Mouse (Mus musculus) hindbrain, embryonic 15.5 days (tissue): Measurements from ENCODE around the gene Nalcn. TPM values are rescaled to one million over a fixed set of nuclear protein-coding genes. Genes with fewer than 3 reads are reported as not detected.
"Not testable (repeated sequence)": the region's sequence is repeated elsewhere in the genome, so short reads cannot be mapped to it uniquely, and the experiment has no call there.

ENCODE experiments used
- ATAC-seq: fragments of 200-750 bp; cut with Nextera tagmentation; 2 replicates; pipeline ENCODE4 v1.8.0; 2017; ENCODE audit warnings: low read depth, moderate number of reproducible peaks, moderate TSS enrichment; ENCODE audit not compliant: low FRiP score
- H3K27ac ChIP-seq: fragments of 300-500 bp; sonication (generic); replicated peaks from 2 replicates; pipeline ENCODE4 v1.5.1; 2015; ENCODE audit warnings: mild to moderate bottlenecking, inconsistent platforms
- H3K27me3 ChIP-seq: fragments of 300-500 bp; sonication (generic); 2 replicates; pipeline ENCODE4 v1.6.1; 2015; ENCODE audit warnings: control low read depth, inconsistent platforms
- H3K36me3 ChIP-seq: fragments of 300-500 bp; sonication (generic); 2 replicates; pipeline ENCODE4 v1.6.1; 2015; ENCODE audit warnings: control low read depth, inconsistent platforms
- H3K4me1 ChIP-seq: fragments of 300-500 bp; sonication (generic); replicated peaks from 2 replicates; pipeline ENCODE4 v1.6.1; 2015; ENCODE audit warnings: control low read depth, inconsistent platforms
- H3K4me2 ChIP-seq: fragments of 300-500 bp; sonication (generic); 2 replicates; pipeline ENCODE4 v1.6.1; 2015; ENCODE audit warnings: moderate library complexity, mild to moderate bottlenecking, inconsistent platforms
- H3K4me3 ChIP-seq: fragments of 300-500 bp; sonication (generic); 2 replicates; pipeline ENCODE4 v1.5.1; 2015; ENCODE audit warnings: mild to moderate bottlenecking, inconsistent platforms
- H3K9ac ChIP-seq: fragments of 300-500 bp; sonication (generic); 2 replicates; pipeline ENCODE4 v1.6.1; 2015; ENCODE audit warnings: inconsistent platforms
- H3K9me3 ChIP-seq: fragments of 300-500 bp; sonication (generic); 2 replicates; pipeline ENCODE4 v1.6.1; 2016; ENCODE audit warnings: control low read depth, inconsistent platforms
- WGBS: fragments of 180-500 bp; shearing (Covaris S2); methylation state at CpG from one replicate; pipeline ENCODE4 v1.1.7; 2015; 5-methylcytosine and 5-hydroxymethylcytosine counted together
- polyA plus RNA-seq: library from polyadenylated mRNA; unstranded; fragments of >200 nt; fragmentation: Nextera tagmentation; extraction: Ambion mirVana; gene quantifications from 2 replicates; pipeline ENCODE4 v1.2.1, GENCODE M21; 2015

The Nalcn gene
- 13.2 and 14.0 TPM in 2 replicates for polyA plus RNA-seq

DNA sequence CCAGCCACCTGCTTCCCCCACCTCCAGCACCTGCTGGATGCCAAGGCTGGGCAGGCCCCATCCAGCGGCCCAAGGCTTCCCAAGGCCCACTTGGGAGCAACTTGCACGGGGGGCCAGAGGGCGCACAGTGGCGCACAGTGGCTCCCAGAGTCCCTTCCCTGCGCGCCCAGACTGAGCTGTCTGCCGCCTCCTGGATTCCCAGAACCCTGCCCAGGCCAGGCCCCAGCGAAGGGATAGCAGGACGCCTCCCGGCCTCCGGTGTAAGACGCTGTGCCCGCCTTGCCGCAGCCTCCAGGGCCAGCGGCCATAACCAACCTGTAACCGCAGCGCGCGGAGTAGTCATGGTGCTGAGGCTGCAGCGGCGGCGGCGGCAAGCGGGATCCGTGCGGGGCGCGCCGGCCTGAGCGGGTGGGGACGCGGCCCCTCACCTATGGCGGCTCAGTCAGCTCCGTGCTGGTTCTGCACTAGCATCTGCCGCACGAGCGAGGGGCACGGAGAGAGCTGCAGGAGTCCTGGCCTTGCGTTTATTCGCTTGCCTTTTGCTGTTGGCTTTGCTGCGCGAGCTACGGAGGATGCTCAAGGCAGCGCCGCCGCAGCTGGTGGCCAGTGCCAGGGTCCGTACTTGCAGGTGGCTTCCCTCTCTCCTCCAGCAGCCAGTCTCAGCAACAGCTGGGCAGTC lies at the start of gene Nalcn:
TSS of gene Nalcn (minus strand) at position 644 of the 679 bp plus-strand sequence.
- 1% methylated on average over 38 of the region's 47 CpGs for WGBS
- ATAC-seq = peak; percentile 94
- Histone ChIP-seq H3K4me2 (peak within 1 kb of the TSS; percentile 65), H3K4me3 (peak within 1 kb of the TSS; percentile 60), H3K36me3 (no peaks in the 10 kb centered on the region), H3K27me3 (no peaks in the 10 kb centered on the region), H3K9ac (peak within 1 kb of the TSS; percentile 79), H3K27ac (peak within 1 kb of the TSS; percentile 83), H3K4me1 (peaks cover 21% of the 10 kb centered on the region), H3K9me3 (no peaks in the 10 kb centered on the region)

DNA sequence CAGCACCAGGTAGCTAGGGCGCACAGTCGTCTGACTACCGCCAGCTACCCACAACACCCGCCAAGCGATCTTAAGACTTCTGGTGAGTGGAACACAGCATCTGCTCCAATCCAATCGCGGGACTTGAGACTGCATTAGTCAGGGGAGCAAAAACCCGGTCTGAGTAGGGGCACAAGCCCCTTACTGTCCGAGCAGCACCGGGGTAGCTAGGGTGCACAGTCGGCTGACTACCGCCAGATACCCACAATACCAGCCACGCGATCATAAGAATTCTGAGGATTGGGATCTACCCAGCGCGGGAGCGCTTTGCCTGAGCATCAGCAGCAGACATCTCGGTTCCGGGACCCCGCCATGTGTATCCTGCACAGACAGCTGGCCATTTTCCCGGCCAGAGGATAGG lies 44.1 kb upstream of the Nalcn start:
- H3K4me1 ChIP-seq, H3K4me3 ChIP-seq, H3K4me2 ChIP-seq, ATAC-seq, H3K9ac ChIP-seq, H3K36me3 ChIP-seq, H3K27me3 ChIP-seq, H3K27ac ChIP-seq, H3K9me3 ChIP-seq: not testable (repeated sequence)
- WGBS = 82% methylated on average over 21 of the region's 21 CpGs

DNA sequence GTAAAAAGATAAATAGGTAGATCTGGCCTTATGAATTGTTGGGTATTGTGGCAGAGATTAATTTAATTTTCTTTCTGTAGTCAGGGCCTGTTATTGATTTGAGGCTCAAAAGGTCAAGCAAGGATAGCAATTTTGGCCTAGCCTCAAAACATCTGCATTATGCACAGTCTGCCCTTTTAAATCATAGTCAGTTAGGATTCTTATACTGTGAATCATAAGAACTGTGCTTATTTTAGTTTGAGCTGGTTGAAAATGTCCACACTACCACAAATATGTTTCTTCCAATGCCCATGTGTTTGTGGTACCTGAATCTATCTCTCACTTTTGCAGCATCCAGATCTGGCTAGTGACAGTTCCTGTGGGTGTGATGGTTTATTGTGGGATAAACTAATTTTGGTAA lies 37.5 kb upstream of the Nalcn start:
- Histone ChIP-seq H3K9ac (no peak overlapping the region), H3K27me3 (no peaks in the 10 kb centered on the region), H3K4me3 (no peak overlapping the region), H3K9me3 (no peaks in the 10 kb centered on the region), H3K27ac (no peak overlapping the region), H3K36me3 (no peaks in the 10 kb centered on the region), H3K4me1 (peaks cover 10% of the 10 kb centered on the region), H3K4me2 (no peak overlapping the region)
- ATAC-seq = no peak

DNA sequence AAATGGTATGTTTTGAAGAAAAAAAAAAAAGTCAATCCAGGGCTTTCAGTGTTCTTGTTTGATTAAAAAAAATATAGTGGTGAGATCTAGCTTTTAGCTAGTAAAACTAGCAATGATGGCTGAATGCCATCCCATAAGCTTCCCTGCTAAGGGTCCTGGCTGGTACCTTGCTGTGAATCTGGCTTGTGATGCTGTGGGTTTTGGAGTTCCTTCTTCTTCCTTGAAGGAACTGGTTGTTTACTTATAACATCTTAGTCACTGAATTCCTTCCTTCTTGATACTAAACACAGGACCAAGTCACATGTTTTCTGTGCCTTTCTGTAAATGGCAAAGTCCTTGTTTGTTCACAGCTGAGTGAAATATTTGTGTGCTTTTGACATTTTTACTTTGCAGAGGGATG lies 36.3 kb upstream of the Nalcn start:
- Histone ChIP-seq H3K9me3 (no peaks in the 10 kb centered on the region), H3K36me3 (no peaks in the 10 kb centered on the region), H3K27ac (no peak overlapping the region), H3K4me3 (no peak overlapping the region), H3K4me1 (peaks cover 10% of the 10 kb centered on the region), H3K27me3 (no peaks in the 10 kb centered on the region), H3K9ac (no peak overlapping the region), H3K4me2 (no peak overlapping the region)
- ATAC-seq = no peak

DNA sequence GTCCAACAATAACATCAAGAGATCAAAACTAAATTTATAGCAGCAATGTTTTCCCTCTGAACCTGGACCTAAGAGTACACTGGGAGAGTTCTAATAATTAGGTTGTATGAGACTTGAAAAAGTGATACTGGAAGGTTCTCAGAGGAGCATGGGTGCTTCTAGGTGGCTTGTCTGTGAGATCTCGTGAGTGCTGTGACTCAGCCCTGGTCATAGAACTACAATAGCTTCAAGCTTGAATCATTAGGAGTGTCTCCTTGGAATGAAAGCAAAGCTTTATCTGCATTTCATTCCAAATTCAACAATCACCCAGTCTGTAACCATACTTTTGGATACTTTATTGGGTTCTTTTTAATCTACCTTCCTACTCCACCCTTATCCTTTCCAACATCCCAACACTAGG lies 35.4 kb upstream of the Nalcn start:
- H3K4me3 ChIP-seq = no peak overlapping the region
- H3K4me1 ChIP-seq = peaks cover 10% of the 10 kb centered on the region
- ATAC-seq = no peak
- WGBS = 82% methylated on average over 1 of the region's 1 CpGs
- H3K9ac ChIP-seq = no peak overlapping the region
- no peak overlapping the region for H3K27ac ChIP-seq
- no peaks in the 10 kb centered on the region for H3K36me3 ChIP-seq
- no peaks in the 10 kb centered on the region for H3K9me3 ChIP-seq
- H3K27me3 ChIP-seq = no peaks in the 10 kb centered on the region
- H3K4me2 ChIP-seq = no peak overlapping the region

DNA sequence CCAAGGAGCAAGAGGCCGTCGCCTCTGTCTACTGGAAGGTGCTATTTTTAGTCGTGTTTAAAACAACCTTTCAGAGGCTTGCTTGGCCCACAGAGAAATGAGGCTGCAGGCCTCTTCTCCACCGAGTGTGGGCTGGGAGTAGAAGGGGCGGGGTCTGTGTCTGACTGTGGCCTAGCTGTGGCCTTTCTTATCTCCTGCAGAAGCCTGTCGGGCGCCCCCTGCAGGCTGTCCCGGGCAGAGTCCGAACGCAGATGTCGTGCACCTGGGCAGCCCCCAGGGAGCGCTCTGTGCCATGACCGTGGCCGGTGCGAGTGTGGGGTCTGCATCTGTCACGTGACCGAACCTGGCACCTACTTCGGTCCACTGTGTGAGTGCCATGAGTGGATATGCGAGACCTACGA lies 34.1 kb upstream of the Nalcn start:
- peaks cover 10% of the 10 kb centered on the region for H3K4me1 ChIP-seq
- 16% methylated on average over 20 of the region's 20 CpGs for WGBS
- no peak overlapping the region for H3K4me3 ChIP-seq
- H3K4me2 ChIP-seq = peak overlapping the region; percentile 39
- H3K27ac ChIP-seq = no peak overlapping the region
- no peaks in the 10 kb centered on the region for H3K9me3 ChIP-seq
- ATAC-seq = peak; percentile 75
- no peaks in the 10 kb centered on the region for H3K36me3 ChIP-seq
- no peak overlapping the region for H3K9ac ChIP-seq
- no peaks in the 10 kb centered on the region for H3K27me3 ChIP-seq

DNA sequence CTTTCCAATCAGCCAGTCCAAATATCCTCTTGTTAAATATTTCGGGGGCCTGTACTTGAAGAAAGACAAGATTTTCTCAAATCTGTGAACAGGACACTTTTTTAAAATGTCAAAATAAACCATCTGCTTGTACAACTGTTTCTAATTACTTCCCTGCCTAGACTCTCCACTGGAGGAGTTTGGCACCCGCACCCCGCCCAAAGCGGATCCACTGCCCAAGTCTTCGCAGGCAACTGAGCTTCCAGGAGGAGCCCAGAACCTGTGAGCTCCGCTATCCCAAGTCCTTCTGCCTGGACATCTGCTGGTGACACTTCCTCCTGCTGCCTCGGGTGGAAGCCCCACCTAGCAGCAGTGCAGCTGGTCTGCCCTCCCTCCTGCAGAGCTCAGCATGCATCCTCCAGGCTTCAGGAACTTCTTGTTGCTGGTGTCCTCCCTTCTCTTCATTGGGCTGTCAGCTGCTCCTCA lies 33.0 kb upstream of the Nalcn start, which contains the start of gene Itgbl1:
TSS of gene Itgbl1 (plus strand) at position 51 of the 465 bp plus-strand sequence.
- 31% methylated on average over 7 of the region's 7 CpGs for WGBS
- Histone ChIP-seq H3K4me2 (no peak within 1 kb of the TSS), H3K4me1 (peaks cover 10% of the 10 kb centered on the region), H3K4me3 (no peak within 1 kb of the TSS), H3K9ac (no peak within 1 kb of the TSS), H3K9me3 (no peaks in the 10 kb centered on the region), H3K36me3 (no peaks in the 10 kb centered on the region), H3K27me3 (no peaks in the 10 kb centered on the region), H3K27ac (0 out of 2 replicates have a peak within 1 kb of the TSS, but pooled peaks have one; percentile 8)
- peak; percentile 74; the same call in 1 of the 2 replicates for ATAC-seq

DNA sequence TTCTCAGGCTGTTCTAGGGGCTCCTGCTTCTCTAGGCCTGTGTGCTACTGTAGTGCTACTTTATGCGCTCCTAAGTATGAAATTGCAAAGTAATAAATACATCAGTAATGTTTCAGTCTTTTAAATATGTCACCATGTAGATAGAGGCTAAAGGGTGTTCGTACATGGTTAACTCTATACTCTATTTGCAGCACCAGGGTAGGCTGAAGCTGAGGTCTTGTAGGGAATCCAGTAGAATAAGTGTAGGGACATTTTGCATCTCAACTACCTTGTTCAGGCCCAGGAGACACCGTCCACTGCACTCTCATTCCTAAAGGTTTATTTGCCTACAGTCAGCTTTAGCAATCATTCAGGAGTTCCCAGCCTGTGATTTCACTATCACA lies 227 bp upstream of the Nalcn start:
- no peaks in the 10 kb centered on the region for H3K27me3 ChIP-seq
- peak overlapping the region; percentile 65 for H3K4me2 ChIP-seq
- 53% methylated on average over 3 of the region's 3 CpGs for WGBS
- ATAC-seq = peak; percentile 42; the same call in 1 of the 2 replicates
- H3K4me3 ChIP-seq = peak overlapping the region; percentile 60
- H3K36me3 ChIP-seq = no peaks in the 10 kb centered on the region
- H3K9ac ChIP-seq = peak overlapping the region; percentile 79
- peak overlapping the region; percentile 83 for H3K27ac ChIP-seq
- H3K4me1 ChIP-seq = peaks cover 21% of the 10 kb centered on the region
- H3K9me3 ChIP-seq = no peaks in the 10 kb centered on the region

DNA sequence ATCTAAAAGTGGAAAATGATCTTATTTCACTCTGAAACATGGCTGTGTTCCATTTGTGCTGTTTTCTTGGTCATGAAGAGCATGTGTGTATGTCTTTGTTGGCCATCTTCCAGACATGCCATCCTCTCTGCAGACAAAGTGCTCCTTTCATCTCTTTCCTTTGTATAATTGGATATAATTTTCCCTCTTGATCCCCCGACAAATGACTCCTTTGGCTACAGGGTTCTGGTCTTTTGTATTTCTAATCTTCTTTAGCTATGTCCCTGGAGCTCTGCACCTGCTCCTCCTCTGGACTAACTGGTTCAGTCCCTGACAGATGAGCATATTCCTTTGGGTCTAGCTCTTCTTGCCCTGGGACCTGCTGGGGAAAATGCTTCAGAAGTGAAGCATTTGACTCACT lies 4.0 kb downstream of the Nalcn start:
- Histone ChIP-seq H3K9ac (no peak overlapping the region), H3K27ac (no peak overlapping the region; the same call in 1 of the 2 replicates), H3K4me2 (no peak overlapping the region), H3K4me1 (peaks cover 21% of the 10 kb centered on the region), H3K27me3 (no peaks in the 10 kb centered on the region), H3K36me3 (no peaks in the 10 kb centered on the region), H3K4me3 (no peak overlapping the region), H3K9me3 (no peaks in the 10 kb centered on the region)
- no peak for ATAC-seq
- WGBS = 0% methylated on average over 1 of the region's 1 CpGs

DNA sequence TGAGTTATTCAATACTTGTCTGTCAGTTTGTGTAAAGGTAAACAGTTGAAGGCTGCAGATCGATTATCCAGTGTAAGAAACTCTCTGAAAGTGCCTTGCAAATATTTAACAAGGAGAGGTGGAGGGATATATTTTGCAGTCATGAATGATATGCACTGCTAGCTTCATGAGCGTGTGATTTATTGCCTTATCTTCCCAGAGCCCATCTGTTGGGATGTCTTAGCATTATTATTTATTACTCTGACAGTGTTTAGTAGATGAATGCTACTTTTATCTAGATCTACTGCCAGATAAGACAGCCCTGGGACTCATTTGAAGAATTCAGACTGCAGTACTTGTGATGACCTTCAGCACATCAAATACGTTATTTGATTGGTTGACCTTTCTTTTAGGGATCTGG lies 31.7 kb downstream of the Nalcn start:
- WGBS = 69% methylated on average over 3 of the region's 3 CpGs
- Histone ChIP-seq H3K27ac (no peak overlapping the region), H3K27me3 (no peaks in the 10 kb centered on the region), H3K9me3 (no peaks in the 10 kb centered on the region), H3K4me1 (no peaks in the 10 kb centered on the region), H3K4me2 (no peak overlapping the region), H3K9ac (no peak overlapping the region), H3K4me3 (no peak overlapping the region), H3K36me3 (no peaks in the 10 kb centered on the region)
- peak; percentile 45; the same call in 1 of the 2 replicates for ATAC-seq

DNA sequence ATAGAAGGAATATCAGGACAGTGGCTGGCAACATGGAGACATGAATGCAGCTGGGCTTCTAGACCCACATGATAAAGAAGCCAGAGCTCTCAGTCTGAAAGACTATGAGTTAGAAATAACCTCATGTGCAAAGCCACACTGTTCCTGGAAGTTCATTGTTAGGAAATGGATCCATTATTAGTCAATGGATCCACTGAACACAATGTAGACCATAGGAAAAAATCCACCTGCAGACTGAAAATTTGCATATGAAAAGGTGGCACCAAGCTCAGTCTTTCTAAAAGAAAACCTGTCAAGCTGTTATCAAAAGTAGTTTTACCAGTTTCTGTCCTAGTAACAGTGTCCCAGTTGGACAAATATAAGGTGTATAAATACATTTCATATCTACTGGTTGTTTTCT lies 39.5 kb downstream of the Nalcn start:
- Histone ChIP-seq H3K9ac (no peak overlapping the region), H3K9me3 (no peaks in the 10 kb centered on the region), H3K4me3 (no peak overlapping the region), H3K4me2 (no peak overlapping the region), H3K4me1 (no peaks in the 10 kb centered on the region), H3K36me3 (no peaks in the 10 kb centered on the region), H3K27ac (no peak overlapping the region), H3K27me3 (no peaks in the 10 kb centered on the region)
- no peak for ATAC-seq

DNA sequence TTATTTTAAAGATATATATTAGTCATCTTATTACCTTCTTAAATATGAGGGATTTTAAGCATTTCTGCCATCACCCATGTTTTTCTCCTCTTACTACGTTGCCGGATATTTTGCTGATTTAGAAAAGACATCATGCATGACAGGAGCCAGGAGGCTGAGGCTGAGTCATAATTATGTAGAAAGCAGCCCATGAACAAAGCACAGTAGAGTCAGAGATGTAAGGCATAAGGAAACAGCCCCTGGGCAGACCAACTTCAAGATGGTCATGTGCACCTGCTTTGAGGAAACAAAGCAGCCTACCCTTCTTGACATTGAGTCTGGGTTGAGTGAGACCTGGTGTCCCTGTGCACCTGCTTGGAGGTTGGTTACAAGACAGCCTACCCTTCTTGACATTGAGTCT lies 44.5 kb downstream of the Nalcn start:
- H3K4me3 ChIP-seq = no peak overlapping the region
- H3K9ac ChIP-seq = no peak overlapping the region
- H3K4me2 ChIP-seq = no peak overlapping the region
- WGBS = 70% methylated on average over 2 of the region's 2 CpGs
- H3K27ac ChIP-seq = no peak overlapping the region
- H3K36me3 ChIP-seq = no peaks in the 10 kb centered on the region
- H3K27me3 ChIP-seq = no peaks in the 10 kb centered on the region
- H3K4me1 ChIP-seq = no peaks in the 10 kb centered on the region
- no peak for ATAC-seq
- H3K9me3 ChIP-seq = no peaks in the 10 kb centered on the region

DNA sequence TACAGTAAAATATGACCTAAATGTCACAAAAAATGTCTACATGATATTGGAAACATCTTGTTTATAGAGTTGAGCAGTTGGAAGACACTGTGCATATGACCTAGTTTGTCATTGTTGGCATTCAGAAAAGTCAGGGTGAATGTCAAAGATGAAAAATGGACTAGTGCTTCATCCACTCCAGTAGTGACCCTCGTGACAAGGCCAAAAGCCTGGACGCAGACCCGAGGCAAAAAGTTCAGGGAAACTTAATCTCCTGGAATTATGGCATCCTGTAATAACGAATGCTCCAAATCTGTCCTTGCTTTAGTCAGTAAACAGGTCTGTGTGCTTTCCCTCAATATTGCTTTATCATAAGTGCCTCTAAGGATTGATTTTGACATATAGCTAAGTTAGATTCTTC lies 51.6 kb downstream of the Nalcn start:
- no peaks in the 10 kb centered on the region for H3K9me3 ChIP-seq
- ATAC-seq = no peak
- no peaks in the 10 kb centered on the region for H3K36me3 ChIP-seq
- H3K27ac ChIP-seq = no peak overlapping the region
- H3K4me3 ChIP-seq = no peak overlapping the region
- H3K27me3 ChIP-seq = no peaks in the 10 kb centered on the region
- no peaks in the 10 kb centered on the region for H3K4me1 ChIP-seq
- no peak overlapping the region for H3K4me2 ChIP-seq
- no peak overlapping the region for H3K9ac ChIP-seq
- 85% methylated on average over 4 of the region's 4 CpGs for WGBS
